Mouse (Mus musculus) kidney, embryonic 16.5 days (tissue): ENCODE measurements around the gene Stx6. TPM values are rescaled to one million over a fixed set of nuclear protein-coding genes. Genes with fewer than 3 reads are reported as not detected.

Experiments
- ATAC-seq: fragments of 200-750 bp; cut with Nextera tagmentation; 2 replicates; pipeline ENCODE4 v1.8.0; 2017; ENCODE audit warnings: moderate TSS enrichment; ENCODE audit not compliant: low FRiP score, low TSS enrichment
- H3K27ac ChIP-seq: fragments of 300-500 bp; sonication (generic); 2 replicates; pipeline ENCODE4 v1.5.1; 2014; ENCODE audit warnings: low read length
- H3K27me3 ChIP-seq: fragments of 300-500 bp; sonication (generic); 2 replicates; pipeline ENCODE4 v1.6.1; 2014; ENCODE audit warnings: low read length, control low read depth, mixed read lengths; ENCODE audit not compliant: insufficient read depth
- H3K36me3 ChIP-seq: fragments of 300-500 bp; sonication (generic); 2 replicates; pipeline ENCODE4 v1.6.1; 2014; ENCODE audit warnings: low read length, control low read depth, mixed read lengths; ENCODE audit not compliant: insufficient read depth
- H3K4me1 ChIP-seq: fragments of 300-500 bp; sonication (generic); 2 replicates; pipeline ENCODE4 v1.6.1; 2014; ENCODE audit warnings: low read length, control low read depth, mixed read lengths; ENCODE audit not compliant: insufficient read depth
- H3K4me2 ChIP-seq: fragments of 300-500 bp; sonication (generic); replicated peaks from 2 replicates; pipeline ENCODE4 v1.6.1; 2014; ENCODE audit warnings: low read depth, low read length
- H3K4me3 ChIP-seq: fragments of 300-500 bp; sonication (generic); 2 replicates; pipeline ENCODE4 v1.5.1; 2014; ENCODE audit warnings: mild to moderate bottlenecking, low read length
- H3K9ac ChIP-seq: fragments of 300-500 bp; sonication (generic); replicated peaks from 2 replicates; pipeline ENCODE4 v1.6.1; 2014; ENCODE audit warnings: low read length
- H3K9me3 ChIP-seq: fragments of 300-500 bp; sonication (generic); 2 replicates; pipeline ENCODE4 v1.6.1; 2016; ENCODE audit warnings: low read length, control low read depth
- WGBS: fragments of 180-500 bp; shearing (Covaris S2); extraction: QIAGEN DNeasy Blood & Tissue Kit; methylation state at CpG from one replicate; pipeline ENCODE4 v1.1.7; 2014; 5-methylcytosine and 5-hydroxymethylcytosine counted together
- polyA plus RNA-seq: library from polyadenylated mRNA; unstranded; fragments of >200 nt; fragmentation: Nextera tagmentation; extraction: Ambion mirVana; gene quantifications from 2 replicates; pipeline ENCODE4 v1.2.1, GENCODE M21; 2015

Stx6 gene
- polyA plus RNA-seq, 1 experiment from 2014 or later = 70.9 TPM

- Histone ChIP-seq H3K9ac (peak overlapping the region; percentile 35; the same call in 1 of the 2 replicates), H3K4me3 (no peak overlapping the region), H3K9me3 (no peaks in the 10 kb centered on the region), H3K4me2 (no peak overlapping the region), H3K27ac (peak overlapping the region; percentile 90), H3K36me3 (peaks cover 14% of the 10 kb centered on the region), H3K27me3 (no peaks in the 10 kb centered on the region), H3K4me1 (peaks cover 57% of the 10 kb centered on the region)
- WGBS = 56% methylated on average over 5 of the region's 5 CpGs
- ATAC-seq = peak; percentile 57; the same call in 1 of the 2 replicates
Observed at GRCm38 (mm10) chr1:155238126-155238525, 79.6 kb downstream of the Stx6 start.

GRCm38 (mm10) chr1:155239169-155239568 is 80.7 kb downstream of the Stx6 start:
- WGBS = 73% methylated on average over 4 of the region's 4 CpGs
- H3K4me3 ChIP-seq = no peak overlapping the region
- no peak overlapping the region for H3K4me2 ChIP-seq
- peaks cover 48% of the 10 kb centered on the region for H3K4me1 ChIP-seq
- peaks cover 14% of the 10 kb centered on the region for H3K36me3 ChIP-seq
- no peak for ATAC-seq
- H3K27ac ChIP-seq = peak overlapping the region; percentile 90
- no peaks in the 10 kb centered on the region for H3K27me3 ChIP-seq
- H3K9me3 ChIP-seq = no peaks in the 10 kb centered on the region
- no peak overlapping the region; the same call in 1 of the 2 replicates for H3K9ac ChIP-seq

- Histone ChIP-seq H3K4me1 (peaks cover 54% of the 10 kb centered on the region), H3K27ac (no peak overlapping the region), H3K4me3 (no peak overlapping the region), H3K27me3 (no peaks in the 10 kb centered on the region), H3K9ac (no peak overlapping the region), H3K4me2 (no peak overlapping the region), H3K9me3 (no peaks in the 10 kb centered on the region), H3K36me3 (peaks cover 14% of the 10 kb centered on the region)
- 84% methylated on average over 6 of the region's 6 CpGs for WGBS
- no peak for ATAC-seq
Observed at GRCm38 (mm10) chr1:155239962-155240717, 81.6 kb downstream of the Stx6 start.

GRCm38 (mm10) chr1:155241701-155242487 is 83.4 kb downstream of the Stx6 start:
- H3K27me3 ChIP-seq = no peaks in the 10 kb centered on the region
- no peak overlapping the region for H3K27ac ChIP-seq
- no peak overlapping the region for H3K4me2 ChIP-seq
- no peaks in the 10 kb centered on the region for H3K9me3 ChIP-seq
- no peak overlapping the region for H3K9ac ChIP-seq
- 76% methylated on average over 12 of the region's 12 CpGs for WGBS
- peaks cover 47% of the 10 kb centered on the region for H3K4me1 ChIP-seq
- H3K4me3 ChIP-seq = no peak overlapping the region
- ATAC-seq = no peak
- peaks cover 14% of the 10 kb centered on the region for H3K36me3 ChIP-seq

GRCm38 (mm10) chr1:155242488-155242745 is 83.9 kb downstream of the Stx6 start:
- WGBS = 31% methylated on average over 1 of the region's 1 CpGs
- no peaks in the 10 kb centered on the region for H3K27me3 ChIP-seq
- no peaks in the 10 kb centered on the region for H3K9me3 ChIP-seq
- H3K4me1 ChIP-seq = peaks cover 47% of the 10 kb centered on the region
- H3K36me3 ChIP-seq = peaks cover 14% of the 10 kb centered on the region
- no peak for ATAC-seq
- H3K4me2 ChIP-seq = no peak overlapping the region
- H3K4me3 ChIP-seq = no peak overlapping the region
- no peak overlapping the region for H3K27ac ChIP-seq
- H3K9ac ChIP-seq = no peak overlapping the region

- Histone ChIP-seq H3K27me3 (no peaks in the 10 kb centered on the region), H3K9ac (peak within 1 kb of the TSS; percentile 84), H3K4me3 (peak within 1 kb of the TSS; percentile 58), H3K27ac (peak within 1 kb of the TSS; percentile 83), H3K36me3 (peaks cover 14% of the 10 kb centered on the region), H3K9me3 (no peaks in the 10 kb centered on the region), H3K4me2 (peak within 1 kb of the TSS; percentile 90), H3K4me1 (peaks cover 31% of the 10 kb centered on the region)
- peak; percentile 79 for ATAC-seq
- 2% methylated on average over 83 of the region's 85 CpGs for WGBS
Observed at GRCm38 (mm10) chr1:155243797-155244770, 85.6 kb downstream of the Stx6 start, which contains the start of gene BC034090. Gene BC034090, minus strand, starts transcription at chr1:155244444.

GRCm38 (mm10) chr1:155244771-155245211 is 86.3 kb downstream of the Stx6 start:
- H3K4me2 ChIP-seq = peak overlapping the region; percentile 90
- no peaks in the 10 kb centered on the region for H3K27me3 ChIP-seq
- peak overlapping the region; percentile 83 for H3K27ac ChIP-seq
- peak overlapping the region; percentile 84 for H3K9ac ChIP-seq
- WGBS = 3% methylated on average over 27 of the region's 29 CpGs
- H3K4me1 ChIP-seq = peaks cover 24% of the 10 kb centered on the region
- H3K36me3 ChIP-seq = peaks cover 14% of the 10 kb centered on the region
- peak; percentile 35 for ATAC-seq
- peak overlapping the region; percentile 58 for H3K4me3 ChIP-seq
- H3K9me3 ChIP-seq = no peaks in the 10 kb centered on the region

- no peak for ATAC-seq
- Histone ChIP-seq H3K4me1 (peaks cover 24% of the 10 kb centered on the region), H3K27ac (peak overlapping the region; percentile 18; the same call in 1 of the 2 replicates), H3K27me3 (no peaks in the 10 kb centered on the region), H3K36me3 (peaks cover 12% of the 10 kb centered on the region), H3K4me2 (peak overlapping the region; percentile 90), H3K4me3 (peak overlapping the region; percentile 58), H3K9ac (peak overlapping the region; percentile 84; the same call in 1 of the 2 replicates), H3K9me3 (no peaks in the 10 kb centered on the region)
- WGBS = 69% methylated on average over 7 of the region's 7 CpGs
Observed at GRCm38 (mm10) chr1:155245516-155245915, 87.0 kb downstream of the Stx6 start.

GRCm38 (mm10) chr1:155247441-155247840 is 88.9 kb downstream of the Stx6 start:
- WGBS = 31% methylated on average over 5 of the region's 5 CpGs
- no peaks in the 10 kb centered on the region for H3K9me3 ChIP-seq

More at GRCm38 (mm10) chr1:155247441-155247840, 88.9 kb downstream of the Stx6 start:
- ATAC-seq = no peak
- Histone ChIP-seq H3K4me3 (no peak overlapping the region), H3K4me1 (peaks cover 26% of the 10 kb centered on the region), H3K36me3 (no peaks in the 10 kb centered on the region), H3K27me3 (no peaks in the 10 kb centered on the region), H3K4me2 (no peak overlapping the region), H3K9ac (no peak overlapping the region; the same call in 1 of the 2 replicates), H3K27ac (peak overlapping the region; percentile 77)
